Mouse (Mus musculus) urinary bladder, postnatal 14 days (tissue): ENCODE results near the gene Chid1.

Source experiments
- DNase-seq: peaks from one replicate; pipeline ENCODE4 v3.0.0; 2021; ENCODE audit warnings: low spot score

Gene Chid1

DNA sequence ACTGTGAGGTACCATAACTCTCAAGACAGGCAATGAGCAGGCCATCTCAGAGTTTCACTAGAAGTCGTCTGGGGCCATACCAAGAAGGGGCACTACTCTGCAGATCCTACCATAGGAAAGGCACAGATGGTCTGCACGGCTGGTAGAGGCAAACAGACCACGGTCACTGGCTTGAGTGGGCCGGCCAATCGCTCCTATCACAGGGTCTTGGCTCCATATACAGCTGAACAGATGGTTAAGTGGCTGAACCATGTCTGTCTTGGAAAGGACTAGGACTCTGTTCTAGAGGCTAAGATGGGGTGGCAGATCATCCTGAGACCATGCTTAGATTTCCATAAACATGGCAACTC is 37.1 kb downstream of the Chid1 start:
- DNase-seq: no peak

DNA sequence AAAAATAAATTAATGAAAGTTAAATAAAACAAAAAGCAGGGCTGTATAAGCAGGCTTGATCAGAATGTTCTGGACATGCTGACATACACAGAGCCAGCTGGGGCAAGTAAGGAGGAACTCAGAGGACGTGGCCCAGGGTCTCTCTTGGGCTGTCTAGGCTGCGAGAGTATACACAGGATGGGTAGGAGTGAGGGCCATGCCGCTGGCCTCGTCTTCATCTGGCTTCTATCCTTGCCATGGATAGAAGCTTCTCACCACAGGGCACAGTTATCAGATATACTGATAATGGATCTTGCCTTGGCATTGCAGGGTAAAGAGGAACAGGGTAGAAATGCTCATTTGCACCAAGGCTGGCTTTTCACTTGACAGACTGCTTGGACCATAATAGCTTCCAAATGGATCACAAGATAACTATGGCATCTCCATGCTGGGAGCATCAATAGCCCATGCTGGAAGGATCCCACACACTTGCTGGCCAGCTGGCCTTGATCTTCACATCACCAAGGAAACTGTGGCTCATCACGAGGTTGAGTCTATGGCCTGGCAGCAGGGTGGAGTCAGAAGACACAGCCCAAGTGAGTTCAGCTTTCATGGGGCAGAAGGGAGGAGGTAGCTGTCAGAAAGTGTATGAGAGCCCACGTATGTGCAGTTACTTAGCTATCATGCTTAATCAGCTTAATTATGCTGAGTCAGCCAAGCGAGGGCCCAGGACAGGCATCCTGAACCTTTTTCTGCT is 37.7 kb downstream of the Chid1 start:
- DNase-seq: no peak

DNA sequence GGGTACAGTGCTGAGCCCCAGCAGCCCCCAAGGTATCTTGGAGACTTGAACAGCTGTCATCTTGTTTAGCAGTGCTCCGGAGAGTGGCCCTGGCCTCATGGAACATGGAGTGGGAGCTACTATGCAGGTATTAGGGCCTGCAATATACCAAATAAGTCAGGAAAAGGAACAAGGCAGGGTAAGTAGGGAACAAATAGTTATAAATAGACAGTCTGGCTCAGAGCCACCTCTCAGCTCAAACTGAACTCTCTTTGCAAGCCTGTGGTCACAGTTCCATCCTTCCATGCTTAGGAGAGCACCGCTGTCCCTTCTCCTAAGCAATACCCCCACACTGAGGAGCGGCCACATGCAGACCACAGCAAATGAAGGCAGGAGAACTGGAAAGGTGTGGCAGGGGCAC is 42.1 kb downstream of the Chid1 start:
- no peak for DNase-seq

DNA sequence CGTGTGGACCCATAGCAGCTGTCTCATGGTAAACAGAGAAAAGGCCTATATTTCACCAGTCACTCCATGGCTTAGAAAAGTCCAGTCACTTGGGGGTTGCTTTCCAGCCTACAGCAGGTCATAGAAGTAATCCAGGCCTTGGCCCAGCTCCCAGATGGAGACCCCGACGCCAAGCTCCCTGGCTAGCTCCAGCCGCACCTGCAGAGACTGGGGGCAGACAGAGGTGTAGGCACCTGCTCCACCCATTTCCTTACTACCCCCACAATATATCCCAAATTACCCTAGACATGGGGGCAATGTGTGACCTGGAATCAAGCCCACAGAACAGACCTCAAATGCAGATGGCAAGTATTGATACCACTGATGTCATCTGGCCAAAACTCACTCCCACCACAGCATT is 43.7 kb downstream of the Chid1 start:
- no peak for DNase-seq

DNA sequence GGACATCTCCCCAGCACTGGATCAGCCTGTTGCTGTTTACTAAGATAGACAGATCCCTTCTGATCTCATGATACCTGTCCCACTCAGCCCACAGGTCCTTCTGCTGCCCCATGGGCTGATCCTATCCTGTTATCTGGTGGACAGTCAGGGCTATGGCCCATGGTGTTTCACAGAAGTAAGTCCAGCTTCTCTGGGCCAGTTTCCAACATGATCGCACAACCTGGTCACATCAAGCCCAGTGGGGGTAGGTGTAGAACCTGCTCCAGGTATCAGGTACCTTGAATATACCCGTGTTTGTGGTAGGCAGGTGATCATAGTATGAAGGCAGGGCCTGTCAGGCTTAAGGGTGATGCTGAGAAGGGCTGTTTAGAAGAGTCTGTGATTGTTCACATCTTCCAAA is 44.3 kb downstream of the Chid1 start:
- no peak for DNase-seq

DNA sequence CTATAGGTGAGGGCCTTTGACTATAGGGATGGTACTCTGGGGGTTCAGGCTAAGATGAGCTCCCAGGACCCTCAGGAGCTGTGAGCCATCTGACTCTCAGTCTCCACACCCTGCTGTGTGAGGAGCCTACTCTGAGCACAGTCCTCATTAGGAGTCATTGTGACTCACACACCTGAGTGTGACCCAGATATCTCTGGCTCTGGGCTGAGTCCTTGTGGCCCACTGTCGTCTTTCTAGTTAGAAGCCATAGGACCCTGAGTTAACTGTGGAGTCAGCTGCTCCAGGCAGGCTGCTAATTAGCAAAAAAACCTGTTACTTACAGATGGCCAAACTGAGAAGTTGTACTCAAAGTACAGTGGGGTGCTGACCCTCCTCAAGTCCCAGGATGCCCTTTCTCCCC is 45.9 kb downstream of the Chid1 start:
- DNase-seq: no peak

DNA sequence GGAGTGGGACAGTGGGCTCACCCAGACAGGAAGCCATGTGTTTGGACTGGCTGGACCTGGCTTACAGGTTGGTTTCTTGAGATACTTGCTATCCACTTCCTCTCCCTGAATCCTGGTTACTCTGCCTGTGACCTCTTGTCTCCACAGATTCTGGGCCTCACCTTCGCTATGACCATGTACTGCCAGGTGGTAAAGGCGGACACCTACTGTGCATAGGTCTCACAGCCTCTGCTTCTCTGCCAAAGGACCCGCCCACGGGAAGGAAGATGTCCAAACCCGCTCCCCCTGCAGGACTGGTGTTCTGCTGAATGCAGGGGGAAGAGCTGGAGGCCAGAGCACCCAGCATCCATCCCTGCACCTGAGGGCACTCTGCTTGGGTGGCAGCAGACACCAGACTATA is 46.9 kb downstream of the Chid1 start:
- no peak for DNase-seq

DNA sequence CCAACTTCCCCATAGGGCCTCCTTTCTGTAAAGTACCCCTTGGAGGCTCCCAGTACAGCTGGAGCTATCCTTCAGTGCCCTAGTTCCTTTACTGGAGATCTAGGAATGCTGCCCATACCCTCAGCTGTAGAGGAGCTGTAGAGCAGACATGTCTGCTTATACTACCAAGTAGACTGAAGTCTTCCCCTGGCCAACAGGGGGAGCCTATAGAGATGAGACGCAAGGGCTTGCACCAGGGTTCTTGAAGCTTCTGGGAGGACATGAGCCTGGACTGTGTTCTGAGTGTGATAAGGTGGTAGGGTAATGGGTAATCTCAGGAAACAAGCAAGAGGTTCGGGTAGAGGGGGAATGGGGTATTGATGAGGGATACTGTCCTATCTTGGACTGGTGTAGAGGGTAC is 48.5 kb downstream of the Chid1 start:
- no peak for DNase-seq

DNA sequence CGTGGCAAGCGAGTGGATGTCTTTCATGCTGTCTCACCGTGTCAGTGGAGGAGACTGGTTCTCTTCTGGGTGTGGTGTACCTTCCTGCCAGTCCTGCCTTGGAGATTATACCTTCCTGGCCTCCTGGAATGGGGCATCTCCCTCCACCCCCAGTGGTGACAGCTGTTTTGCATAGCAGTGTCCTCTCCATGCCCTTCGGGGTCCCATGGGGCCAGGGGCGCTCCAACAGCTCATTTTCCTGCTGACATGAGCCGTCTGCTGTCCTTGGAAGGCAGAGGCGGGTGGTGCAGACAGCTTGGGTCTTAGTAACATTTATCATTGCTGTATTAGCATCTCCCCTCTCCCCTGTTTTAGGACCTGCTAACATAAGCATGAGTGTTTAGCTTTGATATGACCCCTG is 52.5 kb downstream of the Chid1 start:
- no peak for DNase-seq

DNA sequence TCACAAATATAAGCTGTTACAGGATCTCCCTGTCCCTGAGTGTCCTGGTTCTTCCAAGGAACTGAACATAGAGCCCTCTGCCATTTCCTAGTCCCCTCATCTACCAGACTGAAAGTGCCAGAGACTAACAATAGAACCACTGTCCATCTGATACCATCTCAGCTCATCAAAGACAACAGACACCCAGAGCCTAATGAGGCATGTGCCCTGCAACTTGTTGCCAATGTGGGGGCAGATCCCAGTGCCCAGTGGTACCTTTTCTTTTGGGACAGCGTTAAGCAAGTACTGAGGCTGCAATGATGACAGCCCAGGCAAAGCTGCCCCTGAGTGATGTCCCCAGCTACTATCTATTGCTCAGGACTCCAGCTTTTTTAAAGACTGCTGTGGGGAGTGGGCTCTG is 53.4 kb downstream of the Chid1 start:
- DNase-seq: no peak

DNA sequence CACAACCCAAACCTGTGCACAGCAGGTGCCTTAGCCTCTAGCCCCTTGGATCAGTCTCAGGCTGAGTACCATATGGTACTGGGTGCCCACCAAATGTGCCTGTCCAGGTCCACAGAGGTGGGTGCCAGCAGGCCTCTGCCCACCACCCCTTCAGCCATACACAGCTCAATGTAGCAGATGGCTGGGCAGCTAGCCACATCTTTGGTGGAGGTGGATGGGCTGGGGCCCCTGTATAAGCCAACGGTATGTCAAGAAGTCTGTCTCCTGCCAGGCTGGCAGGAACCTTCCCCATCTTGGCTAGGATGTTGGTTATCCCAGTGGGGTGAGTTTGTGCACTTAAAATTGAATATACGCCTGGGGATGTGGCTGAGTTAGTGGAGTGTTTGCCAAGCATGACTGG is 54.1 kb downstream of the Chid1 start:
- DNase-seq: no peak

DNA sequence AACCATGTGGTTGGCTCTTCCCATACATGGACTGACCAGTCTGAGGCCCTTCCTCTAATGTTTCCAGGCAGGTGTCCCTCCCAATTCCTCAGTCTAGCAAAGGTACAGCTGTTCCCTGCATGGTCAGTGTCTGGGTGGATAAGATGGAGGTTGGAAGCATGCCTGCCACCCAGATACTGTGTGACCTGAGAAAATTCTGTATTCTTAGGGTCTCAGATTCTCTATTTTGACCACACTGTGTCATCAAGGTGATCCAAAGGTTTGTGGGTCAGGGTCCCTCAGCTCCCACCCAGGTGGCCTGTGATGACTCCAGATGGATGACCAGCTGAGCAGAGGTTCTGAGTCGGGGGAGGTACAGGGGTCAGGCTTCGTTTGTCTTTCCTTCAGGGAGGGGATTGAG is 54.5 kb downstream of the Chid1 start:
- no peak for DNase-seq

DNA sequence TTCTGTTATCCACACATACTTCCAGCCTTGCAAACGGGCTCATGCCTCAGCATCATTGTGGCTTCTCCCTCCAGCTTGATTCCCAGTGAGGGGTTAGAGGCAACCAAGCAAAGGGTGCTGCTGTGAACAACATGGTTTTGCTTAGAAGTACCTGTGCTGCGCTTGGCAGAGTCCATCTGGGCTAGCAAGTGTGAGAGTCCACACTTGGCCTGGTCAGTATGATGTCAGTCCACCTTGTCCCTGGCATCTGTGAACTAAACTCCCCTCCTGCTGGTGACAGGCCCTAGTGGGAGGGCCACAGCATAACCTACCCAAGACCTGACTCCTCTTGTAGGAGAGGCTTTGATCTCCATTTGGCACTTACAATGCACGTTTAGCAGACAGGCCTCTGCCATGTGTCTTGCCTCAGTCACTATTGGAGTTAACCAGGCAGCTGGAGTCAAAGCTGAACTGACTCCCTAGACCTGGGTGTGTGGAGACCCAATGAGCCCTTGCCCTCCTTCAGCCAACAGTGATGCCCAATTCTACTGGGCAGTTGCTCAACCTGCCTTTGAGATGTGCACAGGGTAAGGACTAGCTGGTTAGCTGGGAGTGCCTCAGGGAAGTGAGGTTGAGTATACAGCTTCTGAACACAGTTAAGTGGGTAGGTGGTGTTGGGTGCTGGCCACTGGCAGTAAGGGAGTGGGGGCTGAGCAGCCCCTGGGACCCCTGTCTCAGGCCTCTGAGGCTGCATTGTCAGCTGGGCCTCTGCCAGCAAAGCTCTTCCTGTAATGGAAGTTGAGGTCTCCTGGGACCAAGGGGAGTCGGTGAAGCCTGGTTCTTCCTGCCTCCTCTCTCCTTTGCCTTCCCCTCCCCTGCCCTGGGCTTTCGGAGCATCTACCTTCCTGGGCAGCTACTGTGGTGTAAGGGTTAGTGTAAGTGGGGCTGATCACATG is 55.2 kb downstream of the Chid1 start:
- DNase-seq: no peak

DNA sequence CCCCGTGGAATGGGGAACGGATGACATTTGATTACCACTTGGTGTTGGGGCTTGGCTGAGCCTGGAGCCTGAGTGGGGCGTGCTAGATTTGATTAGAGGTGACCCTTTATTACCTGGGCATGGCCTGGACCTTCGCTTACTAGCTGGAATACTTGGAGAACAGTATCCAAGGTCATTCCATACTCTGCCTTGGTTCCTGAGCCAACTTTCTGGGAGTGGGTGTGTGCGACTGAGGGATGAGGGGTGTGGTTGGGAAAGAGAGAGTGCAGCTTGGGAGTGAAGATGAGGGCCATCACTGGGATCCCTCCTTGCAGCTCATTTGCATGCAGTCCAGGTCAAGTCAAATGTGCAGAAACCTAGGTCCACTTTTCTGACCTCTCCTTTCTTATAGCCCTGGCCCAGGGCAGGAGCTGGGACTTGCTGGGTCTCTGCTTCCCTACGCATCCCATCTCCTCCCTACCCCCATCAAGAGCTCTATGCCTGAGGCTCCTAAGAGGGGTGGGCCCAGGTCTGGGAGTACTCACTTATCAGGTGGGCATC is 56.5 kb downstream of the Chid1 start:
- no peak for DNase-seq

DNA sequence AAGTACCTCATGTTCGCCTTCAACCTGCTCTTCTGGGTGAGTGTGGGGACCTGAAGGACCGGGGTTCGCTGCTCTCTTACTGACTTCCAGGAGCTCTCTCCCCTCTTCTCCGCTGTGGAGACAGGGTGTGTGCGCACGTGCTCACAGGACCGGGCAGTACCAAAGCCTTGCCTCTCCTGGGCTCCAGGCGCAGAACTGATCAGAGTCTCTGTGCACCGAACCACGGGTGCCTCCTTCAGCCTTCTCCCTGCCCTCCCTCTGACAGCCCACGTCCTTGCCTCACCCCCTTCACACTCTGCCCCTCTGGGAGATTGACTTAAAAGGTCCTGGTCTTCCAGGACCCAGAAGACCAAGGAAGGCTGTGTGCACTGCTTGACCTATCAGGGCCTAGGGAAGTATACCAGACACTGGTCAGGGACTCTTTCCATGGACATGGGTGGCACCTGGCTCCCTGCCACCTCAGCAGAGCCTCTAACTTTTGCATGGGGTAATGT is 57.1 kb downstream of the Chid1 start:
- no peak for DNase-seq

DNA sequence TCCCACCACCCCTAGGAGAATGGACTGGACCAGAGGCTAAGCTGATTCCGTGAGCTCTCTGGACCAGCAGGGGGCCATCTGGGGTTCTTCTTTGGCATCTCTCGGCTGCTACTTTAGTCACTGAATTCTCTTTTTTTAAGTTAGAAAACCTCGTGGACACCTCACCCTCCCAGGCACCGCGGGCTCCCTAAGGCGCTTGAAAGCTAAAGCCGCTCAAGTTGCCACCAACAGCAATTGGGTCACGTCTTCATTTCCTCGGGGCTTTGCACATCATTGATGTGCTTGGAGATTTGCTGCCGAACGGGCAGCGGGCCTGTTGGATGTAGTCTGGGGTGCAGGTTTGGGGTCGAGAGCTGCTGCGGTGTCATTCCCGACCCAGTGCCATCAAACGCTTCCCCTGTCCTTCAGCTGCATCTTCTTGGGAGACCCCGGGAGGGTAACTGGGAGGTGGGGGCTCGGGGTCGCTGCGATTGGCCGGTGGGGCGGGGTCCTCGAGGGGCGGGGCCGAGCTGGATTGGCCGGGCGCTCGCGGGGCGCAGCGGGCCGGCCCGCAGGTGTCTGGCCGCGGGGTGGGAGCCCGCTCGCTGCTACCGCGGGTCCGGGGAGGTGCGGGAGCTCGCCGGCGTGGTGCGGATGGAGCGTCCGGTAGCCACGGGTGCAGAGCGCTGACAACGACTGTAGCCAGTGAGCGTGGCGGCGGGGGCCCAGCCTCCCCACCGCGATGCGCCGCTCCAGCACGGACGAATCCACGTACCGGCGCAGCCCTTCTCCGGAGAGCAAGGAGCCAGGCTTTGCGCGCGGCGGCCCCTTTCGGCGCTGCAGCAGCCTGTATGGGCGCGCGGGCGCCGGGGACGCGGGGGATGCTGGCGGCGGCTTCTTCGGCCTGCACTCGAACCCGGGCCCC is 57.9 kb downstream of the Chid1 start:
- DNase-seq: no peak

DNA sequence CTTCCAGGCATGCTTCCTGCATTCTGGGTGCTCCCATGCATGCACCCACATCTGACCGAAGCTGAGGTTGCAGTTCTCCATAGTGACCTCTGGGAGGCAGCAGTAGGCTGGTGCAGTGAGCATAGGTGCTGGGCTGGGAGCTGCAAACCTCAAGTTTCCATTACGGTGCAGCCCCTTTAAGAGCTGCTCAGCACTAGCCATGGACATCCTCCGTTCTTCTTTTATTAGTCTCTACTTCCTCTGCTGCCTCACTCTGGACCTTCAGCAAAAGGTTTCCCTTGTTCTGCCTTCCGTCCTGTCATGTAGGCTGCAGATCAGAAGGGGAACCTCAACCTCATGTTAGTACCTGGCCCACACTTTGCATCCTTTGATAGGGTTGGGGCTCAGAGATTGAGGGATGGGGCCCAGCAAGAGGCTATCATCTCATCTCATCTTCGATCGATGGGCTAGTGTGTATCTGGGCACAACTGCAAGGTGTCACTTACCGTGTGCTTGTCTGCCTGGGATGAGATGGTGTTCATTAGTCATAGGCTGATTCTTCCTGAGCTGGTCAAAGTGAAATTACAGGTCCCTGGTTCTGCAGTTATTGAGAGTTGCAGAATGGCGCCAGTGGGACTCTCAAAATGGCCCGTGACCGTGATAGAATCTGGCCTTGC is 58.7 kb downstream of the Chid1 start:
- peak; percentile 53 for DNase-seq

DNA sequence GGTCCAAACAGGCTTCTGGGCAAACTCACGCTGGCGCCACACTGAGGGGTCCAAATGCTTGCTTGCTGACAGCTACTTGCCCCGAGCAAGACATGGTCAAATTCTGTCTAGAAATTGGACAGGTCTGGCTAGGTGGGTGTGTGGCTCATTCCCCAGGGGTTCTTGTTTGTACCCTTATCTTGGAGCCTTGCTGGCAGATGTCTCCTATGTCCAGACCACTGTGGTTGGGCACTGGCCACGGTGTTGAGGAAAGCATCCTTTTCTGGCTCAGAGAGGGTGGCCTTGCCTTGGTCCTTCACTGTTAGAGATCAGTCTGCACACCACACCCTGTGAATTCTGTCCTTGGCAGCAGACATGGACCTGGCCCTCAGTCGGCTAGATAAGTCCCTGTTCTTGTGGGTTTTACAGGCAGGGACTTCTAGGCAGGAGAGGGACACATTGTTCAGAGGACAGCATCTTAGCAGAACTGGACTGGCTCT is 61.3 kb downstream of the Chid1 start:
- DNase-seq: no peak

DNA sequence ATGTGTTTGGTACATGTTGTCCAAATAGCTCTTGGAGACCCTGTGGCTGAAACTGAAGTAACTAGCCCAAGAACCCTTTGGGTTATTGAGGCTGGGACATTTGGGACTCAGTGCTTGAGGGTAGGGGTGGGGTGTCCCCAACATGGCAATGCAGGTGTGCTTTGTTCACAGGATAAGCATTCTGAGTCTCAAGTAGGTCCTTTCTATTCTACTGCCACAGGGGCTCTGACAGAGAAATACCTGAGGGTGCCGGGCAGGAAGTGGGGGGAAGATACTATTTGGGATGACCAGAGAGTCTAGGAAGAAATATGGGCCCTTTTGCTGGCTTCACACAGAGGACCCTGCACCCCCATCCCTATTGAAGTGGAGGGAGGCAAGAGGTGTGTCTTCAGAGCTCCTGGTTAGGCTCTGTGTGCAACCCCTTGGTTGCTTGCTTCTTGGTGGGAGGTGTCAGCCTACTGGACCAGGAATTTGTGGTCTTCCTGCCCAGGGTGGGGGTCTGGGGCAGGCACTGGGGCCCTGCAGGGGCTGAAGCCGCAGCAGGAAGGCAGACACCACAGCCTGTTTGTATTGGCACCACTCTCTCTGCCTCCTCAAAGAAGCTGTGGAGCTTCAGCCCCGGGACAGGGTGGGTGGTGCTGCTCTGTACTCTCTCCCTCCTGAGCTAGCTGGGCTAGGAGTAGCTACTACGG is 61.9 kb downstream of the Chid1 start:
- DNase-seq: no peak

DNA sequence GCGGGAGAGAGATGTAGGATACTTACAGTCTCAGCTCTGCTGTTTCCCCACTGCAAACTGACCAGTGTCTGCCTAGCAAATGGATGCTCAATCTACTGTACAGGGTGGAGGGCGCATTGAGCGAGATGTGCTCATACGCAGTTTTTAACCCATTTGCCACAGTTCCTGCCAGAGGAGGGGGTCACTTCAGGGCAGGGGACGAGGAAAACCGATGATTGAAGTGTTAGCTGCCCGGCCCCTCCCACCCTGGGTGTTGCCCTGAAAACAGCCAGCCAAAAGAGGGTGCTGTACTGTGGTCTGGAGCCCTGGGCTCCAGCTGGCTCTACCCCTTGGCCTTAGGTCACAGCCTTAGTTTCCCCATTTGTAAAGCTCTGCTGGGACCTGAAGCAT is 62.7 kb downstream of the Chid1 start:
- no peak for DNase-seq
